Mouse (Mus musculus) megakaryocyte, embryonic 14.5 days (primary cell): ENCODE results near the gene Tfb1m.

Source experiments
- FLI1 ChIP-seq: IDR thresholded peaks from 2 replicates; pipeline ENCODE4 v1.6.1; 2012; ENCODE audit warnings: low read length, inconsistent platforms, mixed read lengths
- GATA1 ChIP-seq: IDR thresholded peaks from 3 replicates; pipeline ENCODE4 v1.6.1; 2012; ENCODE audit warnings: mixed read lengths, low read length, inconsistent platforms, borderline replicate concordance

- TF ChIP-seq GATA1, result no peak
- no peak for TF ChIP-seq FLI1
Measured at GRCm38 (mm10) chr17:3597130-3597529, 39.5 kb upstream of the Tfb1m start.
